Mouse (Mus musculus): ENCODE results near the gene Rwdd2a.

DNA sequence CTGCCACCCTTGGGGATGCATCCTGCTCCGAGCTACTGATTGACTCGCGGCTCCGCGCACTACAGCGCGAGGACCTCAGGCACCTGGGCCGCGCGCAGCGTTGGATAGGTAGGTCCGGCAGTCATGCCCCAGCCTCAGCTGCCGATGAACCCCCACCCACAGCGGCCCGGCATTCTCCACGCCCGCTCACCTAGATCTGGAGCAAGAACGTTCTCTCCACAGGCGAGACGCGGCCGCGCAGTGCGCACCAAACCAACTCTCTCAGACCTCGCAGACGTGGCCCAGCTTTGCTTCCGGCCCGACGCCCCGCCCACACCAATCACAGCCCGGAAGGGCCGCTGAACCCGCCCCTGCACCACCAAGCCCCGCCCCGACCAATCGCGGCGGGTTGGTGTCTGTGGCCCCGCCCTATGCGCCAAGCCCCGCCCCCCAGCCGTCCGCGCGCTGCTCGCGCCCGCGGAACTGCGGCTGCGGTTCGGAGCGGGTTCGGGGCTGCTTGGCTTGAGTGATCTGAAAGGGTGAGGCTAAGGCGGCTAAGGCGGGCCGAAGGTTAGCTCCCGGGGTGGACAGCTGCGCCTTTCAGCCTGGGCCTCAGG is at the start of gene Rwdd2a, which contains the start of gene Pgm3:
- TF ChIP-seq CTCF (IDR thresholded peaks at IDR 0.05; ENCODE audit: low read depth) = no peak
- TF ChIP-seq EP300 (IDR thresholded peaks at IDR 0.05; ENCODE audit: low read depth) = no peak
